Mouse (Mus musculus): ENCODE results near the gene Aldh1l1.
A peak's percentile ranks its signal among the peaks of the same experiment; 100 is the strongest.

Aldh1l1 gene

GRCm38 (mm10) chr6:90472697-90473096 is 13.5 kb upstream of the Aldh1l1 start:
- DNase-seq: no peak

GRCm38 (mm10) chr6:90473630-90474360 is 12.4 kb upstream of the Aldh1l1 start:
- DNase-seq: no peak

DNA sequence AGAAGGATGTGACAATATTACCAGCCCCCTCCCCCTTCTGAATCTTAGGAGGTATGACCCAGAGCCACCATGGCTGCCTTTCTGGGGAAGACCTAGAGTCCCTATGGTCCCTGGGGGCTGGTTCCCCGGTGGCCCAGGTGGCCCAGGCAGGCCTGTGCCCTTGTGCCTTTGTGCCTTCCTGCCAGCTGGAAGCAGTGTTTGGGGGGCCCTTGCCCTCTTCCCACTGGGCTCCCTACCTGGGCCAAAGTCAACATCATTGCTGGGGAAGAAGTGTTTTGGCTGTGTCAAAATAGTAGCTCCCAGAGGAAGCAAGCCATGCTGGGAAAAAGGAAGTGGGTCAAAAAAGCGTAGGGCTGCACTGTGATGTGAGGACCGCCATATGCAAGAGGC is 11.9 kb upstream of the Aldh1l1 start:
- no peak for DNase-seq

DNA sequence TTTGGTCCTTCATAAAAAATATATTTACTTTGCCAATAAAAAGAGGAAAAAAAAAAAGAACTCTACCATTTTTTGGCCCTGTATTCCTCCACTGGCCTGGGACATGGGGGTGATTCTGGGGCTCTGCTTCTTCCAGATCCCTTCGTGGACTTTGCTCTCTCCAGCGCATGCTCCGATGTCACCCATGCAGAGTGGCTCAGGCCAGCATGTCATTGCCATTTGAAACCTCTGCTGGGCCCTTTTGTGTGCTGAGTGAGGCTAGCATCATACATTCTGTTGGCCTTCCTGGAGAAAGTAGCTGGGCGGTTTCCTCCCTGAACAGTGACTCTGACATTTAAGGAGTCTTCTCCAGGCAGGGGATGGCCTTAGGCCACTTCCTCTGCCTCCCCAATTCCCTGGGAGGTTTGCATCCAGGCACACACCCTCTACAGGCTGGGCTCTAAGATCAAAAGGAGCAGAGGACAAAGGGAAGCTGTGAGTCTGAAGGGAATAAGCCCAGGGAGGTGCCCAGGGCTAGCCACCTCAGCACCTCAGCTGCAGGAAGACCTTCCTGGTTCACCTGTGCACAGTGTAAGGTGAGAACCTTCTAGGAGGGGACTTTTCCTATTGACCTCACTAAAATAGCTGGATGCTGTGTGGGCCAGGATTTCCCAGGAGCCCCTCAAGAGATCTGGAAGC is 10.9 kb upstream of the Aldh1l1 start:
- no peak for DNase-seq

GRCm38 (mm10) chr6:90475854-90476212 is 10.4 kb upstream of the Aldh1l1 start:
- DNase-seq: no peak

- DNase-seq: peak; percentile 83
These were observed 9.2 kb upstream of the Aldh1l1 start for GRCm38 (mm10) chr6:90476941-90477518.

GRCm38 (mm10) chr6:90484249-90484648 is 2.0 kb upstream of the Aldh1l1 start:
- DNase-seq: no peak

GRCm38 (mm10) chr6:90484876-90485275 is 1.4 kb upstream of the Aldh1l1 start:
- DNase-seq: no peak

GRCm38 (mm10) chr6:90487531-90487930 is 1.3 kb downstream of the Aldh1l1 start:
- DNase-seq: no peak

DNA sequence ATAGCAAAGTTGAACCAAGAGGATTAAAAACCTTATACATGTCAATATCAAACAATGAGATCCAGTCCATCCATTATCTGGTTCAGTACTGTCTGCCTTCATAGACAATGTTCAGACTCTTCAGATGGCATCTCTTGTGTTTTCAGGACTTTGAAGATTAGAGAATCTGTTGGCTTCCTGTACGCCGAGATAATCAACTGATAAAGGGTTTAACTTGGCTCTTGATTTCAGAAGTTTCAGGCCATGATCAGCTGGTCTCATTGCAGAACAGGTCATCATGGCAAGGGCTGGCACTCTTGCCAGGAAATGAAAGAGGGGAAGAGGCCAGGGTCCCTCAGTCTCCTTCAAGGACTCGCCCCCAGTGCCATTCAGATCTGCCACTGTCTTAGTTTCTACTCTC is 3.3 kb downstream of the Aldh1l1 start:
- DNase-seq: no peak

- no peak for DNase-seq
These were observed 4.7 kb downstream of the Aldh1l1 start for GRCm38 (mm10) chr6:90490976-90491375.

DNA sequence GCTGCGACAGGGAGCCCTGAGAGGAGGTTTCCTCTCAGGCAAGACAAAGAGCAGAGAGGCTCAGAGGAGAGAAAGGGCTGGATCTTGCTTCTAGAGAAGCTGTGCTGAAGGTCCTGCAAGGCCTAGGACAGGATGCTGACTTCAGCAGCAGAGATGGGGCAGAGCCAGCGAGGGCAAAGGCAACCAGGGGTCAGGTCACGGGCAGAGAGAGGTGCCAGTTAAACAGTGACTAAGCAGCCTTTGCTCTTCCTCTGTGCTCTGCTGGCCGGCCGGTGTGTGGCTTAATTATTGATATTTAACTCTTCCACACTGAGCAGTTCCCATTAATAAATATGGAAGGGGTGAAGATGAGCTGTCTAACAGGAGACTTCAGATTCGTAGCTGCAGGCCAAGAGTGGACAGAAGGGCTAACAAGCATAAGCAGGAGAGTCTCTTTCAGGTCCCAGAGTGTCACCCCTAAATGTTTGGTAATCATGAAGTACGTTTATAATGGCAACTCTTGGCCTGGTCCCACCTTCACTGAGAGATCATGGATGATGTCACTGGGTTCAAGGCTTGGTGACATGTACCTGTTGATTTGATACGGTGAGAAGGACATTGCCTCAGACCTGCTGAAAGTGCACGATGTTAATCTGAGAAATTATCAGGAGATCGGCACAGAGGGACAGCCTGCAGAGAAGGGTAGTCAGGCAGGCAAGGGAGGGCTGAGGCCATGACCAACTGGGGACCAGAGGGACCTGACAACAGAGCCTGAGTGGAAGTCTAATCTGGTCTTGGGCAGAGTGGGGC is 5.9 kb downstream of the Aldh1l1 start:
- peak; percentile 94 for DNase-seq

GRCm38 (mm10) chr6:90494155-90494554 is 7.9 kb downstream of the Aldh1l1 start:
- DNase-seq: no peak

- DNase-seq: no peak
These were observed 8.3 kb downstream of the Aldh1l1 start for GRCm38 (mm10) chr6:90494566-90494965.

GRCm38 (mm10) chr6:90495282-90495912 is 9.2 kb downstream of the Aldh1l1 start:
- DNase-seq: no peak

DNA sequence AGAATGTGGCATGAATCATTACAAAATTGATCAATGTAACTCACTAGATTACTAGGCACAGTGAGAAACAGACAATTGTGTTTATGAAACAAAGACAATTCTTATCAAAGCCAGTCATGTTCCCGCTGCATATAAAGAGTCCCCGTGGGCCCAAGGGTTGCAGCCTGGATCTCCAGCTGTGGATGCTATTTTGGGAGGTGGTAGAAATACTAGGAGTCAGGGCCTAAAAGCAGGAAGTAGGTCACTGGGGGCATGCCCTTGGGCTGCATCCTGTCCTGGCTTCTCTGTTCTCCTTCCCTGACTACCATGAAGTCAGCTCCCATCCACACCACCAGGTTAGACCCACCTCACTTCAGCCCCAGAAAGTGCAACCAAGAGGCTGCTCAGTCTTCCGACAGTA is 10.0 kb downstream of the Aldh1l1 start:
- no peak for DNase-seq

GRCm38 (mm10) chr6:90499509-90499908 is 13.3 kb downstream of the Aldh1l1 start:
- no peak for DNase-seq

GRCm38 (mm10) chr6:90501222-90501940 is 15.2 kb downstream of the Aldh1l1 start:
- no peak for DNase-seq

GRCm38 (mm10) chr6:90505906-90506305 is 19.7 kb downstream of the Aldh1l1 start:
- DNase-seq: peak; percentile 69

DNA sequence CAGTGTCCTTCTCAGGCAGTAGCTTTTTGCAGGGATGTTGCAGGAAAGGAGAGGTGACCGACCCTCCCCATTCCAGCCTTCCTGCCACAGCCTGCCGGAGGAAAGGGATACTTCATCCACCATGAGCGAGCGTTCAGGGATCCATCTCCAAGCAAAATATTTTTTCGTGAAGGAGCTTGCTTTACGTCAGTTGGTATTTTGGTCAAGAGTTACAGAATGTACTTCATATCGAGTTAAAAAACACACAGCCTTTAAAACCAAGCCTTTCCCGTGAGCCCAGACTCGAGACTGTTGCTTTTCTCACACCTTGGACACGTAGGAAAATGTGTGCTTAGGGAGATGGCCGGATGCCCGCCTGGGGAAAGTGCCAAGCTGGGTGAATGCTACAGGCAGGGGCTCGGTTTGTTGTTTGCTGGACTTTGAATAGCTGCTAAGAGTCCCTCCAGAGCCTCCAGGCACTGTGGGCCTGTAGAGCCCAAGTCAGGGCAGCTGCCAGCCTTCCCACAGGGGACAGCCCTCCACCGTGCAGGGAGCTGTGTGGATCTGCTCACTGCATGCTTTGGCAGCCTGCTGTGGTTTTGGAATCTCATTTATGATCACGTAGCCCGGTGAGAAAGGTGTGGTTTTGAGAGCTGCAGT is 20.6 kb downstream of the Aldh1l1 start:
- DNase-seq: peak; percentile 97

DNA sequence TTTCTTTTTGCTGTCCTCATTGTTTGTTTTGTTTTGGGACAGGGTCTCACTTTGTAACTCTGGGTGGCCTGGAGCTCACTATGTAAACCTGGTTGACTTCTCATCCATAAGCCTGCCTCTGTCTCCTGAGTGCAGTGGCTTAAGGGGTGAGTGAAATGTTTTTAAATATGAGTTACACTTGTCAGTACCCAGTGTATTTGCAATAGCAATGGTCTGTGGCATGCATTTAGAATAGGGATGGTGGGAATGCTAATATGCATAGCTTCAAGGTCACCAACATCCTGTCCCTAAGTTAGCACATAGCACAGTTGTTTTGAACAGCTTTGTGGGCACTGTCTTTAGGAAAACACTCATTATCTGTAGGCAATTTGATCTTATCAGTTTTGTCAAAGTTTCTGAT is 21.2 kb downstream of the Aldh1l1 start:
- no peak for DNase-seq

DNA sequence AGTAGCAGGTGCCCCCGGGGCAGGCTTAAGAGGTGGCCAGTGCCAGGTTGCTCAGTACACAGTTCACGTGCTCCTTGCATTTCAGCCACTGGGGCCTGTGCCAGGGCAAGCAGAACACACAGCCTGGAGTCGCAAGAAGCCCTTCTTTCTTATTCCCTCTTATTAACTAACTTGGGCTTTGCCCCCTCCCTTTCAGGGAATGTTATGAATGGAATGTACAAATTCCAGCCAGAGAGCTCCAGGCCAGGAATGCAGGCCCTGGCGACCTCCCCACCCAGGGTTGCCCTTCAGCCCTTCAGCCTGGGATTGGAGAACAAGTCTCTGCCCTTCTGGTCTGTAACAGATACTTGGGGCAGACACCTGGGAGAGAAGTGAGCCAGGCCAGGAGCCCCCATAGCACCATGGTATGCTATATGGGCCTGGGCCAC is 22.0 kb downstream of the Aldh1l1 start:
- DNase-seq: peak; percentile 99
